Mouse (Mus musculus) heart, postnatal 25 days (tissue): ENCODE measurements around the gene Klk1b22. TPM values are rescaled to one million over a fixed set of nuclear protein-coding genes. Genes with fewer than 3 reads are reported as not detected.
"Not testable (repeated sequence)": the region's sequence is repeated elsewhere in the genome, so short reads cannot be mapped to it uniquely, and the experiment has no call there.

ENCODE experiments used
- DNase-seq: peaks from one replicate; pipeline ENCODE4 v3.0.0; 2022; ENCODE audit warnings: low spot score
- intact Hi-C: fragments of 180-260 bp; cut with DNase I; formaldehyde crosslinking; loops from one replicate; pipeline ENCODE4 v1.15.1; 2025
- total RNA-seq, 2 experiments: library from RNA; stranded (reverse); gene quantifications; 2 replicates each; pipeline ENCODE4 v1.2.3; 2021

Klk1b22 gene
- not detected for total RNA-seq

DNA sequence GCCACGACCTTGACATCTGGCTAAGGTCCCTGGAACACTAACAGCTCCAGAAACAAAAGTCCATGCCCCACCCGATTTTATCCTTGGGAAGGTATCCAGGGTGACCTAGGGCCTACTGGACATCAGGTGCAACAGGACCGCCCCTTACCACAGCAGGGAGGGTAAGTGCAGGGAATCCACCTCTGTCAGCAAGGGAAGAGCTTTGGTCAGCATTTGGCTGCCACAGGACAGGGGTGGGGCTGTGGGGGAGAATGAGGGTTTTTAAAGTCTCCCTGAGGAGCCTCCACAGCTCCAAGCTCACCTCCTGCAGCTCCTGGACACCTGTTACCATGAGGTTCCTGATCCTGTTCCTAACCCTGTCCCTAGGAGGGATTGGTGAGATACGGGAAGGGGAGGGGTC is at the start of gene Klk1b22:
Gene Klk1b22 (plus strand): TSS at position 301 of the 400 bp plus-strand sequence.
- intact Hi-C loops: no loop called here
- no peak for DNase-seq

- intact Hi-C loops: no loop called here
- DNase-seq: no peak
Observed at GRCm38 (mm10) chr7:44072117-44072516, 40.4 kb upstream of the Klk1b22 start.

- DNase-seq: no peak
- intact Hi-C loops: no loop called here
Observed at GRCm38 (mm10) chr7:44077703-44078102, 34.8 kb upstream of the Klk1b22 start.

DNA sequence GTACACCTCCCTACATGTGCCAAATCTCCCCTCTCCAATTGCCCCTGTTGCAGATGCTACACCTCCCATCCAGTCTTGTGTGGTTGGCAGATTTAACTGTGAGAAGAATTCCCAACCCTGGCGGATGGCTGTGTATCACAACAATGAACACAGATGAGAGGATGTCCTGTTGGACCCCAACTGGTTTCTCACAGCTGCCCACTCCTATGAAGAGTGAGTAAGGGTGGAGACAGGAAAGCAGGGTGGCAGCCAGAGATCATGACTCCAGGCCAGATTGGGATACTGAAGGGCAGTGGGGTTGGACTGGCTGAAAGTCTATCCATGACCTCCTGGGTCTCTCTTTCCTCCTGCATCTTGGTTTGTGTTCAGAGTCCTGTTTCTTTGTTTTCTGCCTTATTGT is 16.4 kb upstream of the Klk1b22 start:
- intact Hi-C loops: no loop called here
- no peak for DNase-seq

DNA sequence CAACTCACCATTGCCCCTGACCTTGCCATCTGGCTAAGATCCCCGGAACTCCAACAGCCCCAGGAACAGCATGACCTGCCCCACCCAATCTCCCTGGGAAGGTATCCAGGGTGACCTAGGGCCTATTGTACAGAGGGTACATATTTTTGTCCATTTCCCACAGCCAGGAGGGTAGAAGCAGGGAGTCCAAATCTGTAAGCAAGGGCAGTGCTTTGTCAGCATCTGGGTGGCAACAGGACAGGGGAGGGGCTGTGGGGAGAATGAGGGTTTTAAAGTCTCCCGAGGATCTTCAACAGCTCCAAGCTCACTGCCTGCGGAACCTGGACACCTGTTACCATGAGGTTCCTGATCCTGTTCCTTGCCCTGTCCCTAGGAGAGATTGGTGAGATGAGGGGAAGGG is 10.4 kb upstream of the Klk1b22 start, which contains the start of gene Klk1b21:
Gene Klk1b21 (plus strand): TSS at position 301 of the 400 bp plus-strand sequence.
- intact Hi-C loops, DNase-seq: not testable (repeated sequence)

DNA sequence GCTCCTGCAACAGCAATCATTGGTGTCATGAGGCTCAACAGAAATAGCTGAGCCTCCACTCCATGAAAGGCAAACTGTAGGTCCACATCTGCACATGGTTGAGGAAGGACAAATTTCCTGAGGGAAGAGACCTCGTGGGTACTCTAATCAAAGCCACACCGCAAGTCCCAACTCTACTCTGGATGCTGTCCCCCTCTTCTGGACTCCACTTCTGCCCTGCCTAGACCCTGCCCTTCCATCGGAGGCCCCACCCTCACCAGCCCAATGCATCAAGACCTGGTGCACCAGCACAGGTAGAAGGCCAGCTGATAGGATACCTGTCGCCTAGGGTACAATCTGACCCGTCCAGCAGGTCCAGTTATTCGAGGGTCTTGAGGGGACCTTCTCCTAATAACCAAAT is 11.0 kb downstream of the Klk1b22 start:
- intact Hi-C loops: no loop called here
- DNase-seq: no peak

- no peak for DNase-seq
- intact Hi-C loops: no loop called here
Observed at GRCm38 (mm10) chr7:44136467-44136866, 24.0 kb downstream of the Klk1b22 start, which contains the start of gene Klk1b16. Gene Klk1b16 (plus strand): TSS chr7:44136767.

Other genes with a start within 250 kb of the Klk1b22 start
- gene Klk4, start 231.5 kb upstream of the Klk1b22 start, total RNA-seq: not detected
- not detected for gene Klk15, start 178.9 kb upstream of the Klk1b22 start, total RNA-seq
- not detected for gene Klk1b8, start 162.0 kb upstream of the Klk1b22 start, total RNA-seq
- not detected for gene Klk1b1, start 145.9 kb upstream of the Klk1b22 start, total RNA-seq
- not detected for gene Klk1b9, start 136.6 kb upstream of the Klk1b22 start, total RNA-seq
- gene Klk1b11, start 116.8 kb upstream of the Klk1b22 start, total RNA-seq: not detected
- under 1 TPM; 0.36 TPM for gene Klk1b26, start 100.5 kb upstream of the Klk1b22 start, total RNA-seq
- gene Klk1b27, start 60.4 kb upstream of the Klk1b22 start, total RNA-seq: not detected
- not detected for gene Klk1b21, start 10.3 kb upstream of the Klk1b22 start, total RNA-seq
- not detected for gene Klk1b16, start 24.1 kb downstream of the Klk1b22 start, total RNA-seq
- not detected for gene Klk1b24, start 75.6 kb downstream of the Klk1b22 start, total RNA-seq
- not detected for gene Klk1b3, start 85.5 kb downstream of the Klk1b22 start, total RNA-seq
- gene Klk1b4, start 94.8 kb downstream of the Klk1b22 start, total RNA-seq: not detected
- gene Klk1b5, start 103.3 kb downstream of the Klk1b22 start, total RNA-seq: not detected
- not detected for gene Klk1, start 112.7 kb downstream of the Klk1b22 start, total RNA-seq
- gene Gm36864, start 123.5 kb downstream of the Klk1b22 start, total RNA-seq: not detected
- gene 1700028J19Rik, start 134.0 kb downstream of the Klk1b22 start, total RNA-seq: under 1 TPM; 0.31 to 0.56 TPM
- gene 2410002F23Rik, start 134.0 kb downstream of the Klk1b22 start, total RNA-seq: 10 to 100 TPM; 14.1 to 14.5 TPM
- gene Acp4, start 144.7 kb downstream of the Klk1b22 start, total RNA-seq: not detected
- not detected for gene Gm15517, start 148.8 kb downstream of the Klk1b22 start, total RNA-seq
- gene Clec11a, start 194.2 kb downstream of the Klk1b22 start, total RNA-seq: 1 to 10 TPM in 1 of 2 experiments, under 1 TPM in 1; 0.87 to 1.0 TPM
- 1 to 10 TPM; 1.6 to 2.0 TPM for gene Shank1, start 197.6 kb downstream of the Klk1b22 start, total RNA-seq